Mouse (Mus musculus): ENCODE results near the gene S1pr2.

GRCm38 (mm10) chr9:20979181-20979580, 2.6 kb upstream of the S1pr2 start:
- TF ChIP-seq CTCF (conservative IDR thresholded peaks at IDR 0.05; ENCODE audit: low read length) (no peak), POU5F1 (IDR thresholded peaks at IDR 0.05; ENCODE audit: borderline replicate concordance, low read length) (no peak), NANOG (IDR thresholded peaks at IDR 0.05; ENCODE audit: borderline replicate concordance, low read length) (peak; percentile 58; the same call in 1 of the 2 replicates)
